Mouse (Mus musculus): ENCODE data around the gene Tmem88. TPM values are rescaled to one million over a fixed set of nuclear protein-coding genes. Genes with fewer than 3 reads are reported as not detected.

Tmem88 gene
- total RNA-seq (2021) = 1 to 10 TPM; 2.5 TPM

DNA sequence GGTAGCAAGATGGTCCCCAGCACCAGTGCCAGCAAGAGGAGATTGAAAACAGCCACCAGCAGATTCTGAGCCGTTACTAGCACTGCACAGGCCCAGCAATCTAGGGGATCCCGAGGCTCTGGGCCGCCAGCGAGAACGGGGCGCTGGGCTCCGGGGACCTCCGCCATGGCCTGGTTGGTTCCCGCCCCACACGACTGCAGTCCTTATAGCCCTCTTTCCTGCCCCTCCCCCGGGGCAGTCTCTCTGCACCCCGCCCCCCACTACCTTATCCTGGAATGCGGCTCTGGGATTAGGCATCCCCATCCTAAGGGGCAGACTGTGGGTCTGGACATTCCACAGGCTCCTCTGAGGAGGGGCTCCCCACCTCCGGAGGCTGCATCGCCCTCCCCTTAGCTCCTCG, at the start of gene Tmem88:
Gene Tmem88 (minus strand): TSS at position 176 of the 400 bp plus-strand sequence.
- DNase-seq (ENCODE audit: extremely low spot score in 1 of 2, low spot score in 1 of 2) = no peak

DNA sequence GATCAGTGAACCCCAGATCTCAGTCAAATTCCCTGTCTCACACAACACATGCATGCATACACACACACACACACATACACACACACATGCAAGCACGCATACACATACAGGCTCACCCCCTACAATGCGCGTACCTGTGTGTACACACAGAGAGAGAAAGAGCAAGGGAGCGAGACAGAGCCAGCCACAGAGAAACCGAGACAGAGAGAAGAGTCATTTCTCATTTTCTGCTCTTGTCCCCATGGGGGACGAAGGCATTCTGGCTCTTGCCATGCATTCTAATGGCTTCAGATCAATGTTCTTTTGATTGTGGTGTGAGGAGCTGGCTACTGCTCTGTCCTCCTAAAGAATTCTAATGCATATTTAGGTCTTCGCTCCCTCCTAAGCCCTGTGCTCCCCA, 49.3 kb upstream of the Tmem88 start:
- no peak for DNase-seq (ENCODE audit: extremely low spot score in 1 of 2, low spot score in 1 of 2)

DNA sequence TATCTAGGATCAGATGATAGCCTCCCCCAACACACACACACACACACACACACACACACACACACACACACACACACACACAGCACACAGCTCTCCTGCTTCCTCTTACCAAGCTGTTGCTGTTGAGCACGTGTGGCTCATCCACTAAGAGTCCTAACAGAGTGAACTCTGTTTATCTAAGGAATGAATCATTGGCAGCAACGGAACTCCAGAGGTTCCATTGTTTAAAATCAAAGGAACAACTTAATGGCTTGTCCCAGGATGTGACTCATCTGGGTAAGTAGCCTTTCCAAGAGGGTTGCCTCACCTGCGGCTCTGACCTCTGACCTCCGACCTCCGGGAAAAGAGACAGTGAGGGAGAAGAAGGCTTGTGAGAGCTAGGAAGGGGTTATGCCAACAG, 45.3 kb upstream of the Tmem88 start:
- DNase-seq (ENCODE audit: extremely low spot score in 1 of 2, low spot score in 1 of 2) = no peak

DNA sequence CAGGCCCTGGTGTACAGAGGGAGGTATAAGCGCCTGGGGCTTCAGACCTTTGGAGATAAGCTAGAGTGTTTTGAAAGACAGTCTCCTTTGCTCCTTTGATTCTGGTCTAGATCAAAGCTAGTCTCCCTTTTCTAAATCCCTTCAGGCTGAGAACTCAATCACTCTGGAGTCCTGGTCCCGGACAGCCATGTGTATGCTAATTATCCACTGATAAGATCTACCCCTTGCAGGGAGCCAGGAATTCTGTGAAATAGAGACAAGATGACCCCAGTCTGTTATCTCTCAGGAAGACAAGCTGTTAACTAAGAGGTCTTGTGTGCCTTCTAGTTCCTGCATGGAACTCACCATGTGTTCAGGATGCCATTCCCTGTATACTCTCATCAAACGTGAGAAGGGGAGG, 39.3 kb upstream of the Tmem88 start:
- no peak for DNase-seq (ENCODE audit: extremely low spot score in 1 of 2, low spot score in 1 of 2)

DNA sequence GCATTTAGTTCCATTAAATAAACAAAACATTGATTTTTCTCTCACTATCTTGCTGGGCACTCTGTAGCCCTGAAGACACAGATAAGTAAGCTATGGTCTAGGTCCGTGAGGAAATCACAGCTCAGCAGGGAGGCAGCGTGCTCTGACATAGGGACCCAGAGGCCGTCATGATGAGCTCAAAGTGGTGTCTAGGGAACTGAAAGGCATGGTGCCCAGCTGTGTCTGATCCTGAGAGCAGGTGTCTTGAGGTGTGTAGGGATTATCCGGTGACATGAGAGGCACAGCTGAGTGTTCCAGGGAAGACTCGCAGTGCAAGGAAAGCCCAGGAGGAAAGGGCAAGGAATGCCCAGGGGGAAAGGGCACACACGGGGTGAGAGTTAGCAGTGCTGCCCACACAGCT, 35.2 kb upstream of the Tmem88 start:
- DNase-seq (ENCODE audit: extremely low spot score in 1 of 2, low spot score in 1 of 2) = no peak

DNA sequence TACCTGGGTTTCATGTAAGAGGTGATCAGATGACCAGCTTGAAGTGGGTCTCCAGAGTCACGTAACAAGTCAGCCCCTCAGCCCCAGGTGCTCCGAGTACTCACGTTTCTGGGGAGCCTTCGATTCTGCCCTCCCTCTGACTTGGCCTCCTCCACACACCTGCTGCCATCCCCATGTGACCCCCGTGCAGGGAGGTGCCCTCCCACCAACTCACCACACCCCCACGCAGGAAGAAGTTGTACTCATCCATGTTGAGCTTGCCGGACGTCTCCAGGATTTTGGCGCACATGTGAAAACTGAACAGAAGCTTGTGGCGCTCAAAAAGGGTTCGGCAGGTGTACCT, 34.6 kb upstream of the Tmem88 start:
- DNase-seq (ENCODE audit: extremely low spot score in 1 of 2, low spot score in 1 of 2) = no peak

DNA sequence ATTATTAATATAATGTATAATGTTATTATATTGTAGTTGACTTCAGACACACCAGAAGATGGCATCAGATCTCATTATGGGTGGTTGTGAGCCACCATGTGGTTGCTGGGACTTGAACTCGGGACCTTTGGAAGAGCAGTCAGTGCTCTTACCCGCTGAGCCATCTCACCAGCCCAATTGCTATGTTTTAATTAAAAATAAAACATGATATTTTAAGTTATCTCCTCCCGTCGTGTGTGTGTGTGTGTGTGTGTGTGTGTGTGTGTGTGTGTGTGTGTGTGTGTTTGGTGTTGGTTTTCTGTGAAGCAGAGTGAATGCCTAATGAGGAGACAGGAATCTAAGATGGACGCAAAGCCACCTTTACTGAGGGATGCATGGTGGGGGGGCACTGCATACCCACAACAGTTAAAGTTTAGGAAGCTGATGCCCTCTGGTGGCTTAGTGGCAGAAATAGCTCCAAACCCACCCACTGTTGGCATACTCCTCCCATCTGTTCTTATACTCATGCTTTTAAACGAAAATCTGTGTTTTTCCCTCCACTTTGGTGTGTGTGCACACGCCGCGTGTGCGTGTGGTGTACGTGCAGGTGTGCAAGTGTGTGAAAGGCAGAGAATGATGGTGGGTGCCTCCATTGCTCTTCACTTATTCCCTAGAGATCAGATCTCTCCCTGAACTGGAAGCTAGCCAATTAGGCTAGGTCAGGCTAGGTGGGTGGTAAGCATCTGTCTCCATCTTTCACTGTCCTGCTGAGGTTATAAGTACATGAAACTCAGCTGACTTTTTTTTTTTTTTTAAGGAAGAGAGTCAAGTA, 34.0 kb upstream of the Tmem88 start:
- DNase-seq (ENCODE audit: extremely low spot score in 1 of 2, low spot score in 1 of 2) = peak in 1 of 2 experiments; percentile 59

DNA sequence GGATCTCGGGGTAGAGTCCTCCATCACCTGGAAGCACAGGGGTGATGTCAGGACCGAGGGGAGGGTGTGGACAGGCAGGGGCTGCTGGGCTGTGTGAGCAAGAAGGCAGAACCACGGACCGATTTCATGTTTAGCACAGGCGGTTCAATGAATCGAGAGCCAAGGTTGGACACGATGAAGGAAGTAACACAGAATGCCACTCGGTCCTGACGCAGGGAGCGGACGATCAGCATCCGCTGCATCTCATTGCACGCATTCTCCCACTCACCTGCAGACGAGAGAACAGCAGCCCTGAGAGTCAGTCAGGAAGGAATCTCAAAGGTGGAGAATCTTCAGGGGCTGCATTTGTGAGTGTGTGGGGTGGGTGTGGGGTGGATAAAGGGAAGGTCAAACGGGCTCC, 32.6 kb upstream of the Tmem88 start:
- no peak for DNase-seq (ENCODE audit: extremely low spot score in 1 of 2, low spot score in 1 of 2)

DNA sequence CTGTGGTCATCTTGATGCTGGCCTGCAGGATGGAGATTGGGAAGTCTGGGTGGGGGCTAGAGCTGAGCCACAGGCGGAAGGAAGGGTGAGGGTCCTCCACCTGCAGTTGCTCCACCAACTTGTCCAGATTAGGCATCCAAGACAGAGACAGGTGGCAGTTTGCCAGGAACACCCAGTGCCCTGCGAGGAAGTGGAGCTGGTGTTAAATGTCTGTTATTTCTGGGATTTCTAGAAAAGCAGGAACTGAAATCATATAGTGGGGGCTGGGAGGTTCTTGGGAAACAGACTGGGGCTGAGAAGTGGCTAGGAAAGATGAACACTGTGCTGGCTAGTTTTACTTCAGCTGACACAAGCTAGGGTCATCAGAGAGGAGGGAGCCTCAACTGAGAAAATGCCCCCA, 31.3 kb upstream of the Tmem88 start:
- DNase-seq (ENCODE audit: extremely low spot score in 1 of 2, low spot score in 1 of 2) = no peak

DNA sequence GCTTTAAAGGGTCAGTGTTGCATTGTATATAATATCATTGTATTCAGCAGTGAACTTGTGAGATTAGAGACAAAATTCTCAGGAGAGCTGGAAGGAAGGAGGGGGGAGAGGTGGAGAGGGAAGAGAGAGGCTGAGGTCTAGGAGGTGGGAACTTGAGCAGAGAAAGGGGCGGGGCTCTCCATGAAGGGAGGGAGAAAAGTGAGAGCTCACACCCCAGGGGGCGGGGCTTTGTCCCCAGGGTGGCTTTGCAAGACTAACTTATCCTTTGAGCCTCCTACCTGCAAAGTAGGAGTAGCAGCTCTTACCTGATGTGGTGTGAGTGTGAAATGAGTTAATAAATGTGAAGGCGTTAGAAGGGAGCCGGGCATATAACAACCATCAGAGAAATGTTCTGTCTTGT, 30.7 kb upstream of the Tmem88 start:
- no peak for DNase-seq (ENCODE audit: extremely low spot score in 1 of 2, low spot score in 1 of 2)

DNA sequence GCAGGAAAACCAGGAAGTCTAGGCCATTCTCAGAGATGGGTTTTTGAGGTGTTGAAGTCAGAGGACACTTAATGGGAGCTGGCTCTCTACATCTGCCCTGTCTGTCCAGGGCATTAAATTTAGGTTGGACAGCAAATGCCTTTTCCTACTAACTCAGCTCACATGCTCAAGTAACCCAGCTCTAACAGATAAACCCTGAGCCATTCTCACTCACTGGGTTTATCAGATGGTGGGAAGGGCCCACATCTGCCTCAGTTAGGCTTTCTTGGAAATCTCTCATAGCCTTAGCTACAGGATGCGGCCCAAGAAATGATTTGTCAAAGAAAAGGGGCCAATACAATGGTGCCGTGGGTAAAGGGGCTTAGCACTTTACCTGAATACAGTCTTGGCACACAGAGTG, 28.2 kb upstream of the Tmem88 start:
- DNase-seq (ENCODE audit: extremely low spot score in 1 of 2, low spot score in 1 of 2) = no peak

DNA sequence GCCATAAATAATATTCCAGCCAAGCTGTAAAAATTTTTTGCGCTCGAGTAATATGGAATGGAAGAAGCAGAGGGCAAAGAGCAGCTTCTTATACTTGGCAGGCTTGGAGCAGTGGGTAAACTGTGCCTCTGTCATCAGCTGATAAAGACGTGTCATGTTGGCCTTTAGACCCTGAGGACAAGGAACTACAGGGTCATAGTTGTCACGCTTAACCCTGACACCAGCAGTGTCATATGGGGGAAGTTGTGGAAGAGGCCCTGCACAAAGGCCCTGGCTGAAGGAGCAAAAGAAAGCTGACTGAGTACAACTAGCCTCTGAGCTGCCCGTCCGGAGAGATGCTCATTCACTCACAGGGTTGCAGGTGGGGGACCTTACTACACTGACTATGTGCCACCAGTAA, 25.9 kb upstream of the Tmem88 start:
- DNase-seq (ENCODE audit: extremely low spot score in 1 of 2, low spot score in 1 of 2) = no peak

DNA sequence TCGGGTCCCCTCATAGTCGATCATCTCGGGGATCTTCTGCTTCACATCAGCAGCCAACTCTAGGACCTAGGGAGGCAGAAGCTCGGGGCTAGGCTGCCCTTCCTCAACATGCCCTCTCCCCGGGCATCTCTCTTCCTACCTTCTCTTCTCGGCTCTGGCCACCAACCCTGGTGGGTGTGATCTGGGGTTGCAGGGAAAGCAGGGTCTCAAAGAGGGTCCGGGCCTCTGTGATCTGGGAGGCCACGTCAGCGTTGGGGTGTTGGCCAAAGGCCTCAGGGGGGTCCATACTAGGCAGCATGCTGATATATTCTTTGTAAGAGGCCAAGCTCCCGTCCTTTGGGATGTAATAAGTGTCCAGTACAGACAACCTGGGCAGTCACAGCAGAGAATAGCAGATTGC, 24.8 kb upstream of the Tmem88 start:
- DNase-seq (ENCODE audit: extremely low spot score in 1 of 2, low spot score in 1 of 2) = no peak

DNA sequence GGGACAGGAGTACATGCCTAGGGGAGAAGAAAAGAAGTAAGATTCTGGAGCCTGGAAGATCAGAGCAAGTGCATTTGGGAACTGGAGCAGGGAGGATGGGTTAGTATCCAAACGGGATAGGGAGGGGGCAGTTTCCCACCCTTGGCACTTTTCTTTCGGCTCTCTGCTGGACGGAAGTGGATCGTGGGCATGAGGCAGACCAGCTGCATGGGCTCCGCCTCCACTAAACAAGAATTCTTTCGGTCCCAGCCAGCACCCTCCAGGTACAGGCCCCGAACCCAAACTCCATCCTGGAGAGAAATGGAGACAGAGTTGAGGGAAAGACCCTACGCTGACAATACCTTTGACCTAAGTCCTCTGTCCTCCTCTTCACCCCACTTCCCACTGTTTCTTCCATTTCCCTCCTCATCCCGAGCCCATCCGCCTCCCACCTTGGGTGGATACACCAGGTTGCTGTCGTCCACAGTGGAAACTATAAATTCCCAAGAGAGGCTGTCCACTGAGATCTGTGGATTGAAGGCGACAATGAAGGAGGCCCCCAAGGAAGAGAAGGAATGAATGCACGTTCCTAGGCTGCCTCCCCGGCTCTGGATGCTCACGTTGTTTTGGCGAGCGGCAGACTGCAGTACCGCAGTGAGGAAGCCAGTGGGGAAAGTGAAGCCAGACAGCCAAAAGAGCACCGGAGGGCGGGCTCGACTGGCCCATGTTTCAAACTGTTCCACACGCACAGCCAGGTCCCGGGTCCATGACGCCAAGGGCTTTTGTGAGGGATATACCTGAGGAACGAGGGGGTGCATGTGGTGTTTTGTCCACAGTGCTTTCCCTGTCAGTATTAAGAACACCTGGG, 23.3 kb upstream of the Tmem88 start:
- DNase-seq (ENCODE audit: extremely low spot score in 1 of 2, low spot score in 1 of 2) = no peak

DNA sequence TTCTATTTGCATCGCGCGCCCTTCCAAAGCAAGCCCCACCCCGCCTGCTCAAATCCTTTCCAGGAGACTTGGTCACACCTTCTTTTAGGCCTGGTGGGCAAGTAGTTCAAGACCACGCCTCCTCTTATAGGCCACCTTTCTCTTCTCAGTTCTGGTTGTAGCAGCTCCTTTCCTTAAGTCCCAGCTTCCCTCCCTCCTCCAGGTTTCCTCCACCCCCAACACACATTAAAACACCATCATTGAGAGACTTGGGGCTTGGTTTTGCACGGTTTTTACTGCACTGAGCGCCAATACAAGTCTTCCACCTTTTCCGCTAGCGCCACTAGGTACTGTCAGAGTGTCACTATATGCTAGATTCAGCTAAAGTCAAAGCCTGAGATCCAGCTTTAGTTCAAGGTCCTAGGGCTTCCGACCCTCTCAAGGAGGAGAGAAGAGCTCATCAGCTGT, 22.5 kb upstream of the Tmem88 start:
- DNase-seq (ENCODE audit: extremely low spot score in 1 of 2, low spot score in 1 of 2) = no peak

DNA sequence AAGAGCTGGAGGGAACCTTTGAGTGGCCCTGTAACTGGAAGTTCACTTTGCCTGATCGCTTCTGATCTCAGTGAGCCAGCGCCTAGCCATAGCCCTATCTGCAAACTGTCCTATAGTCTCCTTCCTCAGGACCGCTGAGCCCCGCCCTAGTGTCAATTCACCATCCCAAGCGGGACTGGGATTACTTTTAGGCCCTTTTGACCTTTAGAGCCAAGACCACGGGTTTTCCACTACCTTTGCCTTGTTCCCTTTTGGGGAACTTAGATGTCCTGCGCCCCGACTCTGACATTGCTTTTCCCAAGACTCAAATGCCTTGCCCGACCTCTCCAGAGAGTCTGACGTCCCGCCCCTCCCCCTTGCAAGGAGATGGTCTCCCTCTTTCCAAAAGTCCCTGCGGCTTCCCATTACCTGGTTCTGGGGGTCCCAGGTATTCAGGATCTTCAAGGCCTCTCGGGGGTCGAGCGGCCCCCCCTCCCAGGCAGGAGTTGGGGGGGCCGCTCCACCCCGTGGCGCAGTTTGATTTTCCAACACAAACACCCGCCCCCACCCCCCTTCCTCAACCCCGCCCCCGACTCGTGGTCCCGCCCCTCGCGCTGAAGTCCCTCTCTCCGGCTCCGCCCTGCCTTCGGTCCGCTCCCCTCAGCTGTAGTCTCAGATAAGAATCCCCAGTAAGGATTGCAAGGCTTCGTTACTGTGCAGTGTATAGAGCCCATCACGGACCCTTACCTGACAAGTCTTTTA, 21.9 kb upstream of the Tmem88 start:
- no peak for DNase-seq (ENCODE audit: extremely low spot score in 1 of 2, low spot score in 1 of 2)

DNA sequence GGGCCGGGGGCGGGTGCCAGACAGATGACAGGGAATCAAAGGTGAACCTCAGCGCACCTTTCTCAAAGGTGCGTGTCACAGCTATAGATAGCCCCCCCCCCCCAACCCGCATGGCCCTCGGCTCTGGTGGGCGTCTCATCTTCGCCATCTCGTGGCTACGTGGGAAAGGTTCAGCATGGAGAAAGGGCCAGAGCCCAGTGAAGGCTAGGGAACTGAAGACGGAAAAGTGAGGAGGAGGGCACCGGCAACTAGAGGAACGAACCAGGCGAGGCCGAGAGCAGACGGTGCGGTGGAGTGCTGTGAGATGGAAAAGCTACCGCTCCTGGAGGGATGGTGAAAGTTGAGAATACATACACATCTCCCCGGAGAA, 21.4 kb upstream of the Tmem88 start:
- DNase-seq (ENCODE audit: extremely low spot score in 1 of 2, low spot score in 1 of 2) = no peak

DNA sequence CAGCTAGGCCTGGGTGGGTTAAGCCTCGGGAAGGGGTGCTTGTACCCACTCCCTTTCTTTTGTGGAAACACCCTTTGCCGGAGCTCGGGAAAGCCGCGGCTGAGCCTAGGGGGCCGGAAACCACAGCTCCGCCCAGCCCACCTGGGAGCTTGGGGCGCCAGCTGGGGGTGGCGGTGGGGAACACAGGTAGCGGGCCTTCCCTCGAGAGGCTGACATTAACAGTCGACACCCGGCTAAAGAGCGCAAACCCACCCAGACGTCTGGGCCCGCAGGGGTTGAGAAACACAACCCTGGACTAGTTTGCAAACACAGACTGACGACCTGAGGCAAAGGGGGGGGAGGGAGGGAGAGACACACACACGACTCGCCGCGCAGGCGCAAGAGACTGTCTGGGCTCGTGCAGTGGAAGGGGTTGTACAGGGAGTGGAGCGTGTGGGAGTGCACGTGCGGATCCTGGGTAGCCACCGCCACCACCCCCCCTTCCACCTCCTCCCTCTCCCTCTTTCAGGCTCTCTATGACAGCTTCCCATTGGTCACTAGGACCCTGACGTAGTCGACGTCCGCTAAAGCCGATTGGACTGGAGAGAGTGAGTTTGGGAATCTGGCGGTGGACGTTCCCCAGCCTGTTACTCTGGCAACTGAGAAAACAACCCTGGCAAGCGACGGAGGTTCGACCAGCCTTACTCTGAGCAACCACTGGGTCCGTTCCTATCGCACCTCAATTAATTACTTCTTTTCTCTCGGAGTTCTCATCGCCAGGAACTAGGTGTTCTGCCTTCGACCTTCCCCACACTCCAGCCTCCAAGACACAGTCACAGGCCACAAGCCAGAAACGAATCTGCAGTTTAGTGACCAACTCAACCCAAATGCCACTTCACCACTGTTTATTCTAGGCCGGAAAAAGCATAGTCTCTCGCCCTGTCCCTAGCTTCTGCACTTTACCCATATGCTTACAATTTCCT, 20.7 kb upstream of the Tmem88 start:
- DNase-seq (ENCODE audit: extremely low spot score in 1 of 2, low spot score in 1 of 2) = peak; percentile 65 to 72

DNA sequence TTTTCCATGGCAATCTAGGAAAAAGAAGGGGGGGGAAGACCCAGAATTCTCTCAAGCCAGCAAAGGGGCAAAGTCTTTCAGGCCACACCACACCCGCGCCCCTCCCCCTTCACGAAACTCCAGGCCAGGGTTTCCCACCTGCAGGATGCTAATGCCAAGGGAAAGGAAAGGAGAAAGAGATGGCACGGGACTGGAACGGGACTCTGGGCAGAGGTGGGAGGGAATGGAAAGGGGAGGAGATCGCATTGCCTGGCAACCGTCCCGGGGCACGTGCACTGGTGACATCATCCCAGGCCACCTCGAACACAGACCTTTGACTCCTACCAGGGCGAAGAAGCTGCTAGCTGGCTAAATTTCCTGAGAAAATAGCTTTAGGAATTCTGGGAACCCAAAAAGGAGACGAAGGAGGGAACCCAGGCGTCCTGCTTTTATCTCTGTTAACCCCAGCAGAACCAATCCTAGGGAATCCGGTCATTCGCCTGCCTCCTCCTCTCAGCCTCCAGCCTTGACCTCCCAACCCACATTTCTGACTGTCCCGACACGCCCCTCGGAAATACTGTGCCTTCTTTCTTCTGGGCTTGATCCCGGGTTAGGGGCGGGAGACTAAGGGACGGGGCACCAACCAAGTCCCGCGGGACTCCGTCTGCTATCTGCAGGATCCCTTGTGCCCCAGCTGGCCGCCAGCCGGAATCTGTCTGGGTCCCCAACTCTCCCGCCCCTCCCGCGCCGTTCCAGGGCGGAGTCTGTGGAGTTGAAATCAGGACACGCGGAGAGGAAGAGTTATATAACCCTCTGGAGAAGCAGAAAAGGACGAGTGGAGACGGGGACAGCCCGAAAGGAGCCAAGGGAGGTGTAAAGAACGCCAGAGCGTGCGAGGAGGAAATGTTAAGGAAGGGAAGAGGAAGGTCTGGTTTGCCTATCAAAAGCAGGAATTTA, 19.7 kb upstream of the Tmem88 start:
- peak; percentile 80 to 85 for DNase-seq (ENCODE audit: extremely low spot score in 1 of 2, low spot score in 1 of 2)
